Mouse (Mus musculus): ENCODE data around the gene Agpat1.

The Agpat1 gene

GRCm38 (mm10) chr17:34654392-34654791 lies 50.3 kb downstream of the Agpat1 start:
- no peak for DNase-seq (ENCODE audit: low spot score in 2 of 2)

GRCm38 (mm10) chr17:34655160-34655559 lies 51.1 kb downstream of the Agpat1 start:
- DNase-seq (ENCODE audit: low spot score in 2 of 2): no peak

GRCm38 (mm10) chr17:34655581-34655991 lies 51.5 kb downstream of the Agpat1 start:
- DNase-seq (ENCODE audit: low spot score in 2 of 2): peak in 1 of 2 experiments; percentile 60

GRCm38 (mm10) chr17:34656666-34657065 lies 52.6 kb downstream of the Agpat1 start:
- DNase-seq (ENCODE audit: low spot score in 2 of 2): no peak

GRCm38 (mm10) chr17:34657271-34657670 lies 53.2 kb downstream of the Agpat1 start:
- DNase-seq (ENCODE audit: low spot score in 2 of 2): no peak

- DNase-seq (ENCODE audit: low spot score in 2 of 2): no peak
Measured at GRCm38 (mm10) chr17:34658145-34658544, 54.1 kb downstream of the Agpat1 start.

- DNase-seq (ENCODE audit: low spot score in 2 of 2): no peak
Measured at GRCm38 (mm10) chr17:34658591-34658990, 54.5 kb downstream of the Agpat1 start.

- no peak for DNase-seq (ENCODE audit: low spot score in 2 of 2)
Measured at GRCm38 (mm10) chr17:34659181-34659896, 55.3 kb downstream of the Agpat1 start.

GRCm38 (mm10) chr17:34659897-34660214 lies 55.8 kb downstream of the Agpat1 start:
- DNase-seq (ENCODE audit: low spot score in 2 of 2): no peak

GRCm38 (mm10) chr17:34660259-34660820 lies 56.3 kb downstream of the Agpat1 start:
- DNase-seq (ENCODE audit: low spot score in 2 of 2): no peak

- DNase-seq (ENCODE audit: low spot score in 2 of 2): no peak
Measured at GRCm38 (mm10) chr17:34661121-34661591, 57.1 kb downstream of the Agpat1 start.

GRCm38 (mm10) chr17:34662468-34662867 lies 58.4 kb downstream of the Agpat1 start:
- no peak for DNase-seq (ENCODE audit: low spot score in 2 of 2)

- no peak for DNase-seq (ENCODE audit: low spot score in 2 of 2)
Measured at GRCm38 (mm10) chr17:34662978-34663377, 58.9 kb downstream of the Agpat1 start.

Measured in frontal cortex, postnatal 14 days (tissue).